Mouse (Mus musculus) midbrain, postnatal 0 days (tissue): ENCODE results near the gene Lypla2. TPM values are rescaled to one million over a fixed set of nuclear protein-coding genes. Genes with fewer than 3 reads are reported as not detected.

Experiments
- ATAC-seq: fragments of 200-750 bp; cut with Nextera tagmentation; 2 replicates; pipeline ENCODE4 v1.8.0; 2017; ENCODE audit warnings: moderate number of reproducible peaks, mild to moderate bottlenecking, moderate TSS enrichment, moderate library complexity; ENCODE audit not compliant: low FRiP score
- DNase-seq: peaks from one replicate; pipeline ENCODE4 v3.0.0-alpha.2; 2015; ENCODE audit warnings: low spot score
- H3K27ac ChIP-seq: fragments of 300-500 bp; sonication (generic); 2 replicates; pipeline ENCODE4 v1.5.1; 2014; ENCODE audit warnings: low read depth, mild to moderate bottlenecking, low read length, mixed read lengths
- H3K27me3 ChIP-seq: fragments of 300-500 bp; sonication (generic); 2 replicates; pipeline ENCODE4 v1.6.1; 2014; ENCODE audit warnings: low read length, control low read depth, mixed read lengths; ENCODE audit not compliant: insufficient read depth
- H3K36me3 ChIP-seq: fragments of 300-500 bp; sonication (generic); 2 replicates; pipeline ENCODE4 v1.6.1; 2014; ENCODE audit warnings: low read length, control low read depth, mixed read lengths; ENCODE audit not compliant: insufficient read depth
- H3K4me1 ChIP-seq: fragments of 300-500 bp; sonication (generic); 2 replicates; pipeline ENCODE4 v1.6.1; 2014; ENCODE audit warnings: mild to moderate bottlenecking, control low read depth, antibody characterized with exemption, low read length, mixed read lengths; ENCODE audit not compliant: insufficient read depth
- H3K4me2 ChIP-seq: fragments of 300-500 bp; sonication (generic); 2 replicates; pipeline ENCODE4 v1.6.1; 2014; ENCODE audit warnings: low read depth, mild to moderate bottlenecking, low read length, mixed read lengths; ENCODE audit not compliant: poor library complexity, severe bottlenecking
- H3K4me3 ChIP-seq: fragments of 300-500 bp; sonication (generic); 2 replicates; pipeline ENCODE4 v1.5.1; 2014; ENCODE audit warnings: low read depth, mild to moderate bottlenecking, low read length, moderate library complexity
- H3K9ac ChIP-seq: fragments of 300-500 bp; sonication (generic); replicated peaks from 2 replicates; pipeline ENCODE4 v1.6.1; 2014; ENCODE audit warnings: mild to moderate bottlenecking, low read length, moderate library complexity, mixed read lengths; ENCODE audit not compliant: poor library complexity, severe bottlenecking
- H3K9me3 ChIP-seq: fragments of 300-500 bp; sonication (generic); 2 replicates; pipeline ENCODE4 v1.6.1; 2016; ENCODE audit warnings: low read length, control low read depth
- CTCF ChIP-seq: IDR thresholded peaks from 2 replicates; pipeline ENCODE4 v1.5.1; 2016; ENCODE audit warnings: antibody characterized with exemption, mild to moderate bottlenecking
- WGBS: fragments of 180-500 bp; shearing (Covaris S2); extraction: QIAGEN DNeasy Blood & Tissue Kit; methylation state at CpG from one replicate; pipeline ENCODE4 v1.1.7; 2014; 5-methylcytosine and 5-hydroxymethylcytosine counted together
- polyA plus RNA-seq: library from polyadenylated mRNA; unstranded; fragments of >200 nt; fragmentation: Nextera tagmentation; extraction: Ambion mirVana; gene quantifications from 2 replicates; pipeline ENCODE4 v1.2.1, GENCODE M21; 2015
- total RNA-seq: library from RNA; depleted of rRNA; stranded (reverse); fragments of >200 nt; gene quantifications from 2 replicates; pipeline ENCODE4 v1.2.3, GENCODE M21; 2014

The Lypla2 gene
- total and polyA plus RNA-seq, 2 experiments from 2014 or later: 182 to 212 TPM

- H3K9me3 ChIP-seq: no peaks in the 10 kb centered on the region
- no peak for TF ChIP-seq CTCF
- H3K27ac ChIP-seq: no peak overlapping the region
- WGBS: 64% methylated on average over 8 of the region's 8 CpGs
- no peak for DNase-seq
- no peak for ATAC-seq
- no peak overlapping the region for H3K9ac ChIP-seq
- H3K27me3 ChIP-seq: no peaks in the 10 kb centered on the region
- no peak overlapping the region for H3K4me3 ChIP-seq
- H3K36me3 ChIP-seq: peaks cover 50% of the 10 kb centered on the region
- no peak overlapping the region for H3K4me2 ChIP-seq
- H3K4me1 ChIP-seq: no peaks in the 10 kb centered on the region
These were observed 14.1 kb downstream of the Lypla2 start for GRCm38 (mm10) chr4:135958354-135958753.

GRCm38 (mm10) chr4:135955886-135956285, 16.5 kb downstream of the Lypla2 start:
- ATAC-seq (no peak), DNase-seq (no peak)
- no peaks in the 10 kb centered on the region for H3K9me3 ChIP-seq
- H3K4me3 ChIP-seq: no peak overlapping the region
- H3K4me1 ChIP-seq: no peaks in the 10 kb centered on the region
- no peaks in the 10 kb centered on the region for H3K27me3 ChIP-seq
- no peak overlapping the region for H3K27ac ChIP-seq
- peaks cover 47% of the 10 kb centered on the region for H3K36me3 ChIP-seq
- no peak for TF ChIP-seq CTCF
- WGBS: 83% methylated on average over 9 of the region's 9 CpGs
- no peak overlapping the region for H3K9ac ChIP-seq
- H3K4me2 ChIP-seq: no peak overlapping the region

GRCm38 (mm10) chr4:135954241-135954640, 18.2 kb downstream of the Lypla2 start:
- Histone ChIP-seq H3K9me3 (no peaks in the 10 kb centered on the region), H3K4me2 (no peak overlapping the region), H3K27me3 (no peaks in the 10 kb centered on the region), H3K4me1 (no peaks in the 10 kb centered on the region), H3K4me3 (no peak overlapping the region), H3K9ac (no peak overlapping the region), H3K27ac (no peak overlapping the region), H3K36me3 (peaks cover 33% of the 10 kb centered on the region)
- ATAC-seq (peak; percentile 50; the same call in 1 of the 2 replicates), DNase-seq (peak; percentile 77)
- peak; percentile 98 for TF ChIP-seq CTCF
- WGBS: 2% methylated on average over 2 of the region's 2 CpGs

GRCm38 (mm10) chr4:135953179-135953578, 19.2 kb downstream of the Lypla2 start:
- Histone ChIP-seq H3K27ac (no peak overlapping the region), H3K4me1 (no peaks in the 10 kb centered on the region), H3K4me2 (no peak overlapping the region), H3K4me3 (no peak overlapping the region), H3K9me3 (no peaks in the 10 kb centered on the region), H3K27me3 (no peaks in the 10 kb centered on the region), H3K36me3 (peaks cover 24% of the 10 kb centered on the region), H3K9ac (no peak overlapping the region)
- no peak for ATAC-seq
- 96% methylated on average over 3 of the region's 3 CpGs for WGBS
- no peak for TF ChIP-seq CTCF
- no peak for DNase-seq

GRCm38 (mm10) chr4:135951505-135951904, 20.9 kb downstream of the Lypla2 start:
- peak; percentile 56 for TF ChIP-seq CTCF
- no peak for DNase-seq
- Histone ChIP-seq H3K9ac (no peak overlapping the region), H3K4me2 (no peak overlapping the region), H3K27ac (no peak overlapping the region), H3K27me3 (no peaks in the 10 kb centered on the region), H3K4me3 (no peak overlapping the region), H3K9me3 (no peaks in the 10 kb centered on the region), H3K36me3 (peaks cover 17% of the 10 kb centered on the region), H3K4me1 (0 out of 2 replicates have a peak, but pooled peaks cover 3% of the 10 kb centered on the region)
- WGBS: 95% methylated on average over 3 of the region's 3 CpGs
- no peak for ATAC-seq

GRCm38 (mm10) chr4:135950365-135950764, 22.1 kb downstream of the Lypla2 start:
- H3K9me3 ChIP-seq: no peaks in the 10 kb centered on the region
- DNase-seq (no peak), ATAC-seq (no peak)
- 89% methylated on average over 6 of the region's 6 CpGs for WGBS
- H3K36me3 ChIP-seq: peaks cover 9% of the 10 kb centered on the region
- no peak overlapping the region for H3K9ac ChIP-seq
- TF ChIP-seq CTCF: no peak
- no peak overlapping the region for H3K4me2 ChIP-seq
- H3K4me3 ChIP-seq: no peak overlapping the region
- H3K27me3 ChIP-seq: no peaks in the 10 kb centered on the region
- H3K4me1 ChIP-seq: 0 out of 2 replicates have a peak, but pooled peaks cover 3% of the 10 kb centered on the region
- H3K27ac ChIP-seq: no peak overlapping the region
